Mouse (Mus musculus): ENCODE results near the gene Ces1a. TPM values are rescaled to one million over a fixed set of nuclear protein-coding genes. Genes with fewer than 3 reads are reported as not detected.

Ces1a gene
- polyA plus RNA-seq, 1 experiment from 2014 or later, result not detected

GRCm38 (mm10) chr8:93012226-93012625 is 35.8 kb downstream of the Ces1a start:
- Histone ChIP-seq H3K27ac (ENCODE audit: low read length) (no peak overlapping the region), H3K4me2 (ENCODE audit: low read depth, low read length) (no peak overlapping the region), H3K4me3 (replicated peaks; ENCODE audit: low read length) (no peak overlapping the region), H3K4me1 (ENCODE audit: control insufficient read depth, insufficient read depth, low read length) (no peaks in the 10 kb centered on the region), H3K9ac (ENCODE audit: low read length) (no peak overlapping the region), H3K36me3 (ENCODE audit: control insufficient read depth, insufficient read depth, low read length) (no peaks in the 10 kb centered on the region), H3K9me3 (replicated peaks; ENCODE audit: control insufficient read depth, low read length) (no peaks in the 10 kb centered on the region), H3K27me3 (ENCODE audit: control insufficient read depth, insufficient read depth, low read length) (no peaks in the 10 kb centered on the region)
- ATAC-seq (ENCODE audit: insufficient read depth, low FRiP score), result no peak
- WGBS, result 76% methylated on average over 6 of the region's 6 CpGs

- peak; percentile 64; the same call in 1 of the 2 replicates for ATAC-seq (ENCODE audit: insufficient read depth, low FRiP score)
- H3K36me3 ChIP-seq (ENCODE audit: control insufficient read depth, insufficient read depth, low read length), result no peaks in the 10 kb centered on the region
- no peak overlapping the region for H3K9ac ChIP-seq (ENCODE audit: low read length)
- H3K27me3 ChIP-seq (ENCODE audit: control insufficient read depth, insufficient read depth, low read length), result no peaks in the 10 kb centered on the region
- H3K9me3 ChIP-seq (replicated peaks; ENCODE audit: control insufficient read depth, low read length), result no peaks in the 10 kb centered on the region
- H3K4me3 ChIP-seq (replicated peaks; ENCODE audit: low read length), result no peak overlapping the region
- no peak overlapping the region for H3K27ac ChIP-seq (ENCODE audit: low read length)
- H3K4me2 ChIP-seq (ENCODE audit: low read depth, low read length), result no peak overlapping the region
- 8% methylated on average over 9 of the region's 9 CpGs for WGBS
- no peaks in the 10 kb centered on the region for H3K4me1 ChIP-seq (ENCODE audit: control insufficient read depth, insufficient read depth, low read length)
Observed at GRCm38 (mm10) chr8:93011439-93011838, 36.6 kb downstream of the Ces1a start.

DNA sequence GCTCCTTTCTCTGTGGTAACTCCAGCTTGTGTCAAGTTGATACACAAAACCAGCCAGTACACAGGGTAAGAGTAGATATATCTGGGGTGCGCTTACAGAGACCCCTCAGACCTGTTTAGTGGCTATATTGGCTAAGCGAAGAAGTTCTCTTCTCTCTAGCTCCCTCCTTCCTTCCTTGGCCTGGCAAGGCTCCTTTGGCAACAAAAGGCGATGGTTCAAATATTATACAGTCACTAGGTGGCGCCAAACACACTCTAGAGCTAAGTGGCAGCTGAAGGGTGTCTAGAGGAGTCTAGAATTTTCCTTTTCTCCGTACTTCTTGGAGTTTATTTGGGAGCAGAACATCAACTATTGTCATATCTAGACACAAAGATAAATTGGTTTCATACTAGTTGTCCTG is 37.7 kb downstream of the Ces1a start:
- Histone ChIP-seq H3K9ac (ENCODE audit: low read length) (no peak overlapping the region), H3K36me3 (ENCODE audit: control insufficient read depth, insufficient read depth, low read length) (no peaks in the 10 kb centered on the region), H3K27ac (ENCODE audit: low read length) (no peak overlapping the region), H3K9me3 (replicated peaks; ENCODE audit: control insufficient read depth, low read length) (no peaks in the 10 kb centered on the region), H3K27me3 (ENCODE audit: control insufficient read depth, insufficient read depth, low read length) (no peaks in the 10 kb centered on the region), H3K4me1 (ENCODE audit: control insufficient read depth, insufficient read depth, low read length) (no peaks in the 10 kb centered on the region), H3K4me3 (replicated peaks; ENCODE audit: low read length) (no peak overlapping the region), H3K4me2 (ENCODE audit: low read depth, low read length) (no peak overlapping the region)
- 20% methylated on average over 5 of the region's 5 CpGs for WGBS
- ATAC-seq (ENCODE audit: insufficient read depth, low FRiP score), result no peak

DNA sequence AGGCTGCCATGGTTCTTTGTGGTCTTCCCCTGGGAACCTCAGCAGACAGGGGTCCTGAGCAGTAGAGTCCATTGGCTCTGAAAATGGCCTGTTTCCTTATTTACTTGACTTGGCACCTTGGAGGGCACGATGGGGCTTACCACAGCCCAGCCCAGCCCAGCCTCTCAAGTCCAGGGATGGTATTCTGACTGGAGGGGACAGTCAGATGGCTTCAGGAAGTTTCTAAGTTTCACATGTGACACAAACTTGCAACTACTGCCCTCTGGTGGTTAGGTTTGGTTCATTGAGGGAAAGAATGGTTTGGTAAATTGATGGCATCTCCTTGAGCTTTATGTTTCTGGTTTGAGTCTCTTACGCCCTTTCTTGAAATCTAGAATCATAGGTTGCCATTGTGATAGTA is 49.4 kb downstream of the Ces1a start:
- H3K9me3 ChIP-seq (replicated peaks; ENCODE audit: control insufficient read depth, low read length), result no peaks in the 10 kb centered on the region
- H3K9ac ChIP-seq (ENCODE audit: low read length), result no peak overlapping the region
- no peak for ATAC-seq (ENCODE audit: insufficient read depth, low FRiP score)
- no peaks in the 10 kb centered on the region for H3K36me3 ChIP-seq (ENCODE audit: control insufficient read depth, insufficient read depth, low read length)
- H3K4me1 ChIP-seq (ENCODE audit: control insufficient read depth, insufficient read depth, low read length), result no peaks in the 10 kb centered on the region
- H3K4me3 ChIP-seq (replicated peaks; ENCODE audit: low read length), result no peak overlapping the region
- no peaks in the 10 kb centered on the region for H3K27me3 ChIP-seq (ENCODE audit: control insufficient read depth, insufficient read depth, low read length)
- no peak overlapping the region for H3K27ac ChIP-seq (ENCODE audit: low read length)
- WGBS, result 44% methylated on average over 2 of the region's 2 CpGs
- H3K4me2 ChIP-seq (ENCODE audit: low read depth, low read length), result no peak overlapping the region

- Histone ChIP-seq H3K4me2 (ENCODE audit: low read depth, low read length) (no peak overlapping the region), H3K4me3 (replicated peaks; ENCODE audit: low read length) (no peak overlapping the region), H3K4me1 (ENCODE audit: control insufficient read depth, insufficient read depth, low read length) (no peaks in the 10 kb centered on the region), H3K27ac (ENCODE audit: low read length) (no peak overlapping the region), H3K9me3 (replicated peaks; ENCODE audit: control insufficient read depth, low read length) (no peaks in the 10 kb centered on the region), H3K36me3 (ENCODE audit: control insufficient read depth, insufficient read depth, low read length) (no peaks in the 10 kb centered on the region), H3K9ac (ENCODE audit: low read length) (no peak overlapping the region), H3K27me3 (ENCODE audit: control insufficient read depth, insufficient read depth, low read length) (no peaks in the 10 kb centered on the region)
- 33% methylated on average over 5 of the region's 5 CpGs for WGBS
- peak; percentile 60; the same call in 1 of the 2 replicates for ATAC-seq (ENCODE audit: insufficient read depth, low FRiP score)
Observed at GRCm38 (mm10) chr8:92996840-92997239, 51.2 kb downstream of the Ces1a start.

DNA sequence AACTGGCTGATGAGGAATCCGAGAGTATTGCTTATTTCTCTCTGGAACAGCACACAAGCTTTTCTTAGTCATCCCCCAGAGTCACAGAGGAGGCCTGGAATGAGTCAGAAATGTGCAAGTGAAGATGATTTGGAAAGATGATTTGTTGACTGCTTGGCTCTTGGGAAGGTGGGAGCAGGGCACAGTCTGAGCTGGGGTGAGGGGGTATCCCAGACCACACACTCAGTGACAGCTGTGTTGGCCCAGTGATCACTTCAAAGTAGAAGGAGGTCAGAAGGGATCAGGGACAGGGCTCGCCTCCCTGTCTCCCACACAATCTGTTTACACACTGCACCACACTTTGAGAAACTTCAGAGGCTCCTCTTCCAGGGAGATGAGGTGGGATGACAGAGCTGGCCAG is 63.6 kb downstream of the Ces1a start:
- H3K4me3 ChIP-seq (replicated peaks; ENCODE audit: low read length), result no peak overlapping the region
- 43% methylated on average over 2 of the region's 2 CpGs for WGBS
- H3K27me3 ChIP-seq (ENCODE audit: control insufficient read depth, insufficient read depth, low read length), result no peaks in the 10 kb centered on the region
- H3K9ac ChIP-seq (ENCODE audit: low read length), result no peak overlapping the region
- H3K4me2 ChIP-seq (ENCODE audit: low read depth, low read length), result no peak overlapping the region
- H3K9me3 ChIP-seq (replicated peaks; ENCODE audit: control insufficient read depth, low read length), result no peaks in the 10 kb centered on the region
- H3K4me1 ChIP-seq (ENCODE audit: control insufficient read depth, insufficient read depth, low read length), result no peaks in the 10 kb centered on the region
- H3K36me3 ChIP-seq (ENCODE audit: control insufficient read depth, insufficient read depth, low read length), result no peaks in the 10 kb centered on the region
- no peak overlapping the region for H3K27ac ChIP-seq (ENCODE audit: low read length)
- ATAC-seq (ENCODE audit: insufficient read depth, low FRiP score), result no peak

GRCm38 (mm10) chr8:92982491-92982890 is 65.5 kb downstream of the Ces1a start:
- Histone ChIP-seq H3K4me2 (ENCODE audit: low read depth, low read length) (no peak overlapping the region), H3K36me3 (ENCODE audit: control insufficient read depth, insufficient read depth, low read length) (no peaks in the 10 kb centered on the region), H3K27me3 (ENCODE audit: control insufficient read depth, insufficient read depth, low read length) (no peaks in the 10 kb centered on the region), H3K4me1 (ENCODE audit: control insufficient read depth, insufficient read depth, low read length) (no peaks in the 10 kb centered on the region), H3K9ac (ENCODE audit: low read length) (no peak overlapping the region), H3K27ac (ENCODE audit: low read length) (no peak overlapping the region), H3K4me3 (replicated peaks; ENCODE audit: low read length) (no peak overlapping the region), H3K9me3 (replicated peaks; ENCODE audit: control insufficient read depth, low read length) (no peaks in the 10 kb centered on the region)
- 79% methylated on average over 3 of the region's 3 CpGs for WGBS
- ATAC-seq (ENCODE audit: insufficient read depth, low FRiP score), result no peak

DNA sequence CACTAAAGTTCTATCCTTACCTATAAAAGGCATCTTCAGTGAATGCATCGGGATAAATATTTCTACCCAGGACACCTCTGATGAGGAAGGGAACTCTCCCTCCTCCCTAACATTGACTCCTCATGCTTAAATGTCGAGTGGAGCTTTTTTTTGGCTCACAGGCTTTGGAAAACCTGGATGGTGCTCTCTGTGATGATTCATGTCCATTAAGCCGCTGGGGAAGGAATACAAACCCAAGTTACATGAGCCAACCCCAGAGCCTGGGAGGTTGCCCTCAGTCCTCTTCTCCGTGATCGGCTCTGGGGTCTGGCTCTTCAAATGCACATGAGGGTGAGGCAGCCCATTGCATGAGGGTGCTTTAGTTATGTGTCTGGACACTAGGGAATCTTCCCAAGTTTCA is 71.3 kb downstream of the Ces1a start:
- H3K9me3 ChIP-seq (replicated peaks; ENCODE audit: control insufficient read depth, low read length), result no peaks in the 10 kb centered on the region
- no peak overlapping the region for H3K27ac ChIP-seq (ENCODE audit: low read length)
- no peaks in the 10 kb centered on the region for H3K27me3 ChIP-seq (ENCODE audit: control insufficient read depth, insufficient read depth, low read length)
- no peaks in the 10 kb centered on the region for H3K36me3 ChIP-seq (ENCODE audit: control insufficient read depth, insufficient read depth, low read length)
- H3K4me2 ChIP-seq (ENCODE audit: low read depth, low read length), result no peak overlapping the region
- H3K4me1 ChIP-seq (ENCODE audit: control insufficient read depth, insufficient read depth, low read length), result no peaks in the 10 kb centered on the region
- ATAC-seq (ENCODE audit: insufficient read depth, low FRiP score), result no peak
- no peak overlapping the region for H3K9ac ChIP-seq (ENCODE audit: low read length)
- 81% methylated on average over 5 of the region's 5 CpGs for WGBS
- no peak overlapping the region for H3K4me3 ChIP-seq (replicated peaks; ENCODE audit: low read length)

GRCm38 (mm10) chr8:92972949-92973348 is 75.0 kb downstream of the Ces1a start:
- peak; percentile 64 for ATAC-seq (ENCODE audit: insufficient read depth, low FRiP score)
- no peak overlapping the region for H3K4me2 ChIP-seq (ENCODE audit: low read depth, low read length)
- no peaks in the 10 kb centered on the region for H3K4me1 ChIP-seq (ENCODE audit: control insufficient read depth, insufficient read depth, low read length)
- no peaks in the 10 kb centered on the region for H3K9me3 ChIP-seq (replicated peaks; ENCODE audit: control insufficient read depth, low read length)
- H3K36me3 ChIP-seq (ENCODE audit: control insufficient read depth, insufficient read depth, low read length), result no peaks in the 10 kb centered on the region
- no peak overlapping the region for H3K9ac ChIP-seq (ENCODE audit: low read length)
- 50% methylated on average over 5 of the region's 5 CpGs for WGBS
- H3K4me3 ChIP-seq (replicated peaks; ENCODE audit: low read length), result no peak overlapping the region
- H3K27ac ChIP-seq (ENCODE audit: low read length), result no peak overlapping the region
- no peaks in the 10 kb centered on the region for H3K27me3 ChIP-seq (ENCODE audit: control insufficient read depth, insufficient read depth, low read length)

Data from stomach, embryonic 16.5 days (tissue).